Mouse (Mus musculus) gastrocnemius, postnatal 25 days (tissue): ENCODE results near the gene Gm5891. TPM values are rescaled to one million over a fixed set of nuclear protein-coding genes. Genes with fewer than 3 reads are reported as not detected.
"Not testable (repeated sequence)": the region's sequence is repeated elsewhere in the genome, so short reads cannot be mapped to it uniquely, and the experiment has no call there.

Source experiments
- DNase-seq: peaks from one replicate; pipeline ENCODE4 v3.0.0; 2022
- long read RNA-seq, 2 experiments: library from polyadenylated mRNA; stranded (forward); transcript quantifications; one replicate each; pipeline ENCODE4 v2.0.0; 2021
- total RNA-seq, 2 experiments: library from RNA; stranded (reverse); gene quantifications; 1 replicate in 1 of 2; 2 replicates in 1 of 2; pipeline ENCODE4 v1.2.3; 2021

The Gm5891 gene
- not detected for total RNA-seq
- long read RNA-seq, experiment 1 = 0 reads
- long read RNA-seq, experiment 2 = 0 reads

DNA sequence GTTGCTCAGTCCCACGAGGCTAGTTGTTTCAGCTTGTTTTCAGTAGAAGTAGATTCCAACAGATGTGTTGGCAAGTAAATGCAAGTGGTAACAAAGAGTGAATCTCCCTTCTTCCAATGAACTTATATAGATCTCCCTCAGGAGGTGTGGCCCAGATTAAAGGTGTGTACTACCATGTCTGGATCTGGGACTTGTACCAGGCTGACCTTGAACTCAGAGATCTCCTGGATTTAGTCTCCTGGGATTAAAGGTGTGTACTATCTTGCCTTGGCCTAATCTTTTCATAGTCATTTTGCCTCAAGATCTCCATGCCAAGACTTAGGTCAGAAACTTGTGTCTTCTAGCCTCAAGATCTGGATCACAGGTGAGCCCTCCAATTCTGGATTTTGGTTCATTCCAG, at the start of gene Gm5891:
TSS of gene Gm5891 (minus strand) at position 101 of the 400 bp plus-strand sequence.
- not testable (repeated sequence) for DNase-seq

Other genes starting within 250 kb of the Gm5891 start
- not detected for gene Gm4175, start 159.8 kb downstream of the Gm5891 start, total RNA-seq
- not detected for gene Gm4177, start 124.6 kb downstream of the Gm5891 start, total RNA-seq
- not detected for gene Vmn1r135, start 88.9 kb downstream of the Gm5891 start, total RNA-seq
- gene Gm5725, start 77.0 kb downstream of the Gm5891 start, total RNA-seq = not detected
- not detected for gene Vmn1r137, start 73.3 kb upstream of the Gm5891 start, total RNA-seq
- not detected for gene Vmn1r138, start 107.6 kb upstream of the Gm5891 start, total RNA-seq
- not detected for gene Gm6176, start 135.0 kb upstream of the Gm5891 start, total RNA-seq
- not detected for gene Vmn1r139, start 147.8 kb upstream of the Gm5891 start, total RNA-seq
- gene Gm16451, start 197.0 kb upstream of the Gm5891 start, total RNA-seq = not detected
- not detected for gene Gm10666, start 213.4 kb upstream of the Gm5891 start, total RNA-seq
- not detected for gene Vmn1r142, start 242.7 kb upstream of the Gm5891 start, total RNA-seq